Mouse (Mus musculus) erythroid progenitor cell, adult 5-6 weeks (primary cell): ENCODE measurements at regions not wholly inside any gene's neighbourhood (a gene's known extent, or its start where the extent isn't known, plus 50 kb on each side); places are given as distances from the start of the nearest gene placed in this dataset.
A peak's percentile ranks its signal among the peaks of the same experiment; 100 is the strongest.

ENCODE experiments used
- ATAC-seq: replicated peaks from 2 replicates; pipeline ENCODE4 v1.8.0; 2016; ENCODE audit warnings: moderate number of reproducible peaks, mild to moderate bottlenecking, moderate TSS enrichment, inconsistent platforms; ENCODE audit not compliant: poor library complexity, low FRiP score, severe bottlenecking

- ATAC-seq: no peak
Observed at GRCm38 (mm10) chr15:41154551-41155151, 1020.5 kb downstream of the 9330182O14Rik start.

GRCm38 (mm10) chr15:41155169-41155638 is 1021.0 kb downstream of the 9330182O14Rik start:
- no peak for ATAC-seq

- ATAC-seq: no peak
Observed at GRCm38 (mm10) chr15:41157802-41158201, 1023.6 kb downstream of the 9330182O14Rik start.

- no peak for ATAC-seq
Observed at GRCm38 (mm10) chr15:41162268-41162667, 1028.1 kb downstream of the 9330182O14Rik start.

- peak; percentile 54; the same call in 1 of the 2 replicates for ATAC-seq
Observed at GRCm38 (mm10) chr15:41162793-41163192, 1028.6 kb downstream of the 9330182O14Rik start.

GRCm38 (mm10) chr15:41163643-41164358 is 1029.6 kb downstream of the 9330182O14Rik start:
- ATAC-seq: 0 out of 2 replicates have a peak, but pooled peaks have one; percentile 54

- no peak for ATAC-seq
Observed at GRCm38 (mm10) chr15:41165534-41165933, 1031.4 kb downstream of the 9330182O14Rik start.

- no peak for ATAC-seq
Observed at GRCm38 (mm10) chr15:41190792-41191191, 1056.6 kb downstream of the 9330182O14Rik start.

GRCm38 (mm10) chr15:41193240-41193639 is 1059.1 kb downstream of the 9330182O14Rik start:
- no peak for ATAC-seq

GRCm38 (mm10) chr15:41223801-41224200 is 1089.6 kb downstream of the 9330182O14Rik start:
- no peak for ATAC-seq

GRCm38 (mm10) chr15:41232406-41233060 is 1098.4 kb downstream of the 9330182O14Rik start:
- no peak for ATAC-seq
